Mouse (Mus musculus): Measurements from ENCODE around the gene Ifnk. TPM values are rescaled to one million over a fixed set of nuclear protein-coding genes. Genes with fewer than 3 reads are reported as not detected.
A peak's percentile ranks its signal among the peaks of the same experiment; 100 is the strongest.

Ifnk gene
- total and polyA plus RNA-seq, 2 experiments from 2014 or later, result not detected

DNA sequence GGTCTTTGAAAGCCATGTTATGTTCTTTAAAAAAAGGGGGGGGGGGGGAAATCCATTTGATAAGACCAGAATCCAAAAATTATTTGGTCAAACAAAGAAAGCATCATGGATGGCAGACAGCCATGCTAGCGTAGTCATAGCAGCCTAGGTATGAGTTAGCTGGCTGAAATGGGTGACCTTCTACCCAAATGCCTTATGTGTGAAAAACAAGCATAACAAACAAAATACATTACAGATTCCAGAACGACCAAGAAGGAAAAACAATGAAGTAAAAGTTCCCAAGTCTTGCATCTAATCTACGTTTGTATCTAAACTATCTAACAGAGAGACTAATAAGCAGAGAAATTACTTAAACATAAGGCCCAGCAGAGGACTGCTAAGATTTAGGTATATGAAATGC, 1.1 kb upstream of the Ifnk start:
- Histone ChIP-seq H3K4me3 (ENCODE audit: low read length) (no peak overlapping the region), H3K4me1 (ENCODE audit: insufficient read depth, low read length) (0 out of 2 replicates have a peak, but pooled peaks cover 3% of the 10 kb centered on the region), H3K9ac (replicated peaks; ENCODE audit: low read length) (no peak overlapping the region), H3K27me3 (ENCODE audit: insufficient read depth, low read length) (no peaks in the 10 kb centered on the region), H3K9me3 (ENCODE audit: low read length) (no peaks in the 10 kb centered on the region), H3K36me3 (ENCODE audit: insufficient read depth, low read length) (no peaks in the 10 kb centered on the region), H3K27ac (no peak overlapping the region), H3K4me2 (ENCODE audit: low read depth, low read length) (no peak overlapping the region)
- 86% methylated on average over 3 of the region's 3 CpGs for WGBS
- ATAC-seq (no peak), DNase-seq (ENCODE audit: low spot score) (no peak)
- no peak for TF ChIP-seq CTCF (IDR thresholded peaks at IDR 0.05; ENCODE audit: low read depth)

DNA sequence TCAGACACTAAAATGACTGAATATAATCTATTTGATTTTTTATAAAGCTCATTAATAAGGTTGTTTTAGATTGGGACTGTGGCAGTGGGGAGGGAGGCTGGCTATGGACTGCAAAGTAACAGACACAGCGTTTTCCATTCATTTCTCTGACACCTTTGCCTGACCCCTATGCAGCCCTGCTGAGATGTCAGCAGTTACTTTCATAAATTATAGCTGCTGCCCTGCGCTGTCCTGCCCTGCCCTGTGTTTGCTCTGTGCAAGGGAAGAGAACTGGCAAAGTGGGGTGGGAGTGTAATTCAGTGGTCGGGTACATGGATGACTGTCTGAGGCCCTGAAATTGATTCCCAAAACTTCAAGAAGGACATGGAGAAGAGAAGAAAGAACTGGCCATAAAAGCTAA, 2.2 kb downstream of the Ifnk start:
- no peaks in the 10 kb centered on the region for H3K36me3 ChIP-seq (ENCODE audit: insufficient read depth, low read length)
- no peaks in the 10 kb centered on the region for H3K9me3 ChIP-seq (ENCODE audit: low read length)
- WGBS, result 35% methylated on average over 3 of the region's 3 CpGs
- no peak overlapping the region for H3K9ac ChIP-seq (replicated peaks; ENCODE audit: low read length)
- no peak overlapping the region for H3K4me3 ChIP-seq (ENCODE audit: low read length)
- no peak overlapping the region for H3K4me2 ChIP-seq (ENCODE audit: low read depth, low read length)
- no peak for TF ChIP-seq CTCF (IDR thresholded peaks at IDR 0.05; ENCODE audit: low read depth)
- no peak overlapping the region for H3K27ac ChIP-seq
- DNase-seq (ENCODE audit: low spot score), result no peak
- H3K27me3 ChIP-seq (ENCODE audit: insufficient read depth, low read length), result no peaks in the 10 kb centered on the region
- no peak for ATAC-seq
- peaks cover 9% of the 10 kb centered on the region; the same call in 1 of the 2 replicates for H3K4me1 ChIP-seq (ENCODE audit: insufficient read depth, low read length)

DNA sequence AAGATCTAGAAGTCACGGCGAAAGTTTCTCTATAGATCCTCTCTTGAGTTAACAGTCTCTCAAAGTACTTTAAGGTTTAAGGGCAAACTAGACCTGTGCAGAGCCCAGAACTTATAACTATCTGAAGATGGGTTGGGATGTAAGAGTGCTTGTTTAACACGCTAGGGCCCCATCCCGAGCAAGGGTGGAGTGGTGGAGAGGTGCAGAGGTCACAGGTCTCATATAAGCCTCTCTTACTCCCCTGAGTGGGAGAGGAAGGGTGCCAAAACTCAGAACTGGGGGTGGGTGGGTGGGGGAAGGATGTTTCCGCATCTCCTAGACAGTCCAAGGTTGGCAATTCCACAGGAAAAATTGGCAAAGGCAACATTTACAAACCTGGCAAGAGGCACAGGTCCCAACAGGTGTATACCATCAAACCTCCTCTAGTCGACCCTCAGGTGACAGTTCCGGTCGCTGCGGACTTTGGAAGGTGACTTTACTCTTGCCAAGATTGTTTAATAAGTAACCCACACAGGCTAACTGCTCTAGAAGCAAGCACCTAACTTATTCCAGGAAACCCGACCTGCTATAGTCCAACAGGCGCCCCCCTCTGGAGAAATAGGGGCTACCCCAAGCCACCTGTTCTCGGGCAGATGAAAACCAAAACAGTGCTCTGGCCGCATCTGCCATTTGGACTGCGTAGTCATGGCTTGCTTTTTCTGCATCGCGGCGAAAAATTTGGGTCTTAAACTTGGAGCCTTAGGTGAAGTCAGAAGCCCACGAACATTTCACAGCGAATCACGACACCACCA, 3.5 kb downstream of the Ifnk start:
- no peaks in the 10 kb centered on the region for H3K36me3 ChIP-seq (ENCODE audit: insufficient read depth, low read length)
- 25% methylated on average over 20 of the region's 20 CpGs for WGBS
- peak; percentile 38 for TF ChIP-seq CTCF (IDR thresholded peaks at IDR 0.05; ENCODE audit: low read depth)
- H3K9ac ChIP-seq (replicated peaks; ENCODE audit: low read length), result peak overlapping the region; percentile 31; the same call in 1 of the 2 replicates
- H3K27ac ChIP-seq, result no peak overlapping the region
- H3K27me3 ChIP-seq (ENCODE audit: insufficient read depth, low read length), result no peaks in the 10 kb centered on the region
- DNase-seq (ENCODE audit: low spot score) (peak; percentile 24), ATAC-seq (no peak)
- H3K4me3 ChIP-seq (ENCODE audit: low read length), result peak overlapping the region; percentile 47
- H3K4me2 ChIP-seq (ENCODE audit: low read depth, low read length), result peak overlapping the region; percentile 97
- H3K9me3 ChIP-seq (ENCODE audit: low read length), result no peaks in the 10 kb centered on the region
- peaks cover 9% of the 10 kb centered on the region; the same call in 1 of the 2 replicates for H3K4me1 ChIP-seq (ENCODE audit: insufficient read depth, low read length)

DNA sequence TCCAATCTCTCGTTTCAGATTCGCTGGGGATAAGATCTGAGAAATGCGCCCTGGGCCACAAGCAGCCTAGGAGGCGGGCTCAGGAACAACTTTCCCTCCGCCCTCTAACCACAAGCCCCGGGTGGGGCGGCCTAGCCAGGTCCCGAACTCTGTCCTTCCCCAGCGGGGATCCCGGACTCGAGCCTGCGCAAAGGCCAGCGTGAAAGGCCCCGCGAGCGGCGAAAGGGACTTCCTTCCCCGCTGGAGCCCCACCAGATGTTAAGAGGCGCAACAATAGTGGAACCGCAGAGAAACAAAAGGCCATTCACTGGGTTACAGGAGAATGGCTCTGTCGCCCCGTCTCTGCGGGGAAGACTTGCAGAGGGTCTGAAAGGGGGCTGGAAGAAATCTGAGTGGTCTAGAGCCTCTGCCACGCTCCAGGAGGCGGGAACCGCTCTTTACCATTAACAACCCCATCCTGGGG, 4.3 kb downstream of the Ifnk start:
- H3K4me3 ChIP-seq (ENCODE audit: low read length), result peak overlapping the region; percentile 47
- DNase-seq (ENCODE audit: low spot score), result peak; percentile 27
- H3K27ac ChIP-seq, result peak overlapping the region; percentile 54; the same call in 1 of the 2 replicates
- peaks cover 9% of the 10 kb centered on the region; the same call in 1 of the 2 replicates for H3K4me1 ChIP-seq (ENCODE audit: insufficient read depth, low read length)
- H3K9me3 ChIP-seq (ENCODE audit: low read length), result no peaks in the 10 kb centered on the region
- WGBS, result under 1% methylated on average over 26 of the region's 26 CpGs
- no peak for TF ChIP-seq CTCF (IDR thresholded peaks at IDR 0.05; ENCODE audit: low read depth)
- H3K36me3 ChIP-seq (ENCODE audit: insufficient read depth, low read length), result no peaks in the 10 kb centered on the region
- H3K9ac ChIP-seq (replicated peaks; ENCODE audit: low read length), result peak overlapping the region; percentile 31; the same call in 1 of the 2 replicates
- peak overlapping the region; percentile 97 for H3K4me2 ChIP-seq (ENCODE audit: low read depth, low read length)
- H3K27me3 ChIP-seq (ENCODE audit: insufficient read depth, low read length), result no peaks in the 10 kb centered on the region
- ATAC-seq, result peak; percentile 36; the same call in 1 of the 2 replicates

DNA sequence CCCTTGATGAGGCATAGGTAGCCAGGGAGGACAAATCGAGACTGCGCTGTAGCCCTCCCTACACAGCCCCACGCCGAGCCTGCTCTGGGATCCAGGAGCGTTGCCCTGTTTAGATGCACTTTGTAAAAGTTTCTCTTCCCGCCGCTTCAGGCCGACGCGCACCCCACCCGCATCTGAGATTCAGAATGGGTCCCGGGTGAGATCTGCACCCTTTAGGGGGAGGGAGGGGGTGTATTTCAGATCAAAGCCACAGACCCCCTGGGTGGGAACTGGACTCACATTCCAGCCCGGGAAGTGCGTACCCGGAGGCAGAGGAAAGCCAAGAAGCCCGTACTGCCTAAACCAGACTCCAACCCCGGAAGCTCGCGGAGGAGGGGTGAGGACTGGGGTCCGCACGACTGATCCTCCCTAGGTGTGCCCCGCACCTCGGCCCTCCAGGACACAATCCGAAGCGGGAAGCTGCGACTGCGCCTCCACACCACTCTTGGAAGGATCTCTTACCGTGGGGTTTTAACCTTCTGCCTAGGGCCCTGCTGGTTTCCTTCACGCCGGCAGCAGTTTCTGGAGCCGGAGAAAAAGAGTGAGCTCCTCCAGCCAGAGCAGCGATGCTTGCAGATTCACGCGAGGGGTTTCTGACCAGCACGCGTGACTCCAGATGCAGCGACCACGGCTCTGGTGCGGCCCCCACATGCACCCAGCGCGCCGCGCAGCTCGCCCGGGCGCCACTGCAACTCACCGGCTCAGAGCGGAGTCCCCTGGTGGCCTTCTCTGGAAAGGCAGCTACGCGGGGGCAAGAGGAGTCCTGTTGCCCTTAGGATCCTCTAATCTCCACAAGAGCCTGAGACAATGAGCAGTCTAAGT, 5.1 kb downstream of the Ifnk start, which contains the start of gene Mob3b:
Gene Mob3b (minus strand): TSS at position 734 of the 861 bp plus-strand sequence.
- peak; percentile 87 for TF ChIP-seq CTCF (IDR thresholded peaks at IDR 0.05; ENCODE audit: low read depth)
- Histone ChIP-seq H3K36me3 (ENCODE audit: insufficient read depth, low read length) (no peaks in the 10 kb centered on the region), H3K9me3 (ENCODE audit: low read length) (no peaks in the 10 kb centered on the region), H3K27ac (peak within 1 kb of the TSS; percentile 54; the same call in 1 of the 2 replicates), H3K27me3 (ENCODE audit: insufficient read depth, low read length) (no peaks in the 10 kb centered on the region), H3K4me2 (ENCODE audit: low read depth, low read length) (peak within 1 kb of the TSS; percentile 97), H3K4me1 (ENCODE audit: insufficient read depth, low read length) (peaks cover 9% of the 10 kb centered on the region; the same call in 1 of the 2 replicates), H3K9ac (replicated peaks; ENCODE audit: low read length) (peak within 1 kb of the TSS; percentile 31; the same call in 1 of the 2 replicates), H3K4me3 (ENCODE audit: low read length) (peak within 1 kb of the TSS; percentile 47)
- under 1% methylated on average over 50 of the region's 50 CpGs for WGBS
- peak; percentile 94 for ATAC-seq
- peak; percentile 83 for DNase-seq (ENCODE audit: low spot score)

DNA sequence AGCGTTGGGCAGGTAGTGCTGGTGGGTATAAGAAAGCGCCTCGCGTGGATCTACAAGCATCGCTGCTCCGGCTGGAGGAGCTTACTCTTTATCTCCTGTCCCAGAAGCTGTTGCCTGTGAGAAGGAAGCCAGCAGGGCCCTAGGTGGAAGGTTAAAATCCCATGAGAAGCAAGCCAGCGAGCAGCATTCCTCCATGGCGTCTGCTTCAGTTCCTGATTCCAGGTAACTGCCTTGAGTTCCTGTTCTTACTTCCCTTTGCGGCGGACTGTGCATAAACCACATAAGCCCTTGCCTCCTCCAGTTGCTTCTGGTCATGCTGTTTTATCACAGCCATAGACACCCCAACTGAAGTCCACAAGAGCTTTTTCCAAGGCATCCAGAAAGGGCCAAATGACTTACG, 6.0 kb downstream of the Ifnk start:
- TF ChIP-seq CTCF (IDR thresholded peaks at IDR 0.05; ENCODE audit: low read depth), result no peak
- H3K36me3 ChIP-seq (ENCODE audit: insufficient read depth, low read length), result no peaks in the 10 kb centered on the region
- WGBS, result 68% methylated on average over 11 of the region's 11 CpGs
- H3K4me1 ChIP-seq (ENCODE audit: insufficient read depth, low read length), result peaks cover 9% of the 10 kb centered on the region; the same call in 1 of the 2 replicates
- H3K27me3 ChIP-seq (ENCODE audit: insufficient read depth, low read length), result no peaks in the 10 kb centered on the region
- no peaks in the 10 kb centered on the region for H3K9me3 ChIP-seq (ENCODE audit: low read length)
- ATAC-seq (no peak), DNase-seq (ENCODE audit: low spot score) (no peak)
- H3K4me2 ChIP-seq (ENCODE audit: low read depth, low read length), result peak overlapping the region; percentile 97; the same call in 1 of the 2 replicates
- no peak overlapping the region for H3K4me3 ChIP-seq (ENCODE audit: low read length)
- no peak overlapping the region for H3K9ac ChIP-seq (replicated peaks; ENCODE audit: low read length)
- H3K27ac ChIP-seq, result no peak overlapping the region
